Mouse (Mus musculus) kidney, postnatal 25 days (tissue): ENCODE results near the gene Tmed8.
"Not testable (repeated sequence)": the region's sequence is repeated elsewhere in the genome, so short reads cannot be mapped to it uniquely, and the experiment has no call there.

Experiments
- DNase-seq, 2 experiments: peaks; one replicate each; pipeline ENCODE4 v3.0.0; 2021; ENCODE audit warnings: mixed read lengths in 2 of 2

Tmed8 gene

DNA sequence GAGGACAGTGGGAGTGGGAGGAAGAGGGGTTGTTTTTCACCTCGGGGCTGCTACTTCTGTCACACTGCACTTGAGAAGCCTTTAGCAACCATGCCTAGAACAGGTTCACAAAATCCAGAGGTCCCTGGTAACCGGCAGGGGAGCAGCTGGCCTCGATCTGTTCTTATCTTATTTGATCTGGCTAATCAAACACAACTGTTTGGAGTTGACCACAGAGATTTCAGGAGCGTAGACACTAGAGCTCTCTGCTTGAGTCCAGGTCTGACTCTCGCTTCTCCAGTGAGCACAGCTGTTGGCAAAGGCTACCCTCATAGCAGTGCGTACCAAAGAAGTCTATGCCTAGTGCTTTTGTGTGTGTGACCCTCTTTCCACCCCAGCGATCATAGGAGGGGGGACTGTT is 42.2 kb downstream of the Tmed8 start:
- DNase-seq: peak in 1 of 2 experiments; percentile 42

DNA sequence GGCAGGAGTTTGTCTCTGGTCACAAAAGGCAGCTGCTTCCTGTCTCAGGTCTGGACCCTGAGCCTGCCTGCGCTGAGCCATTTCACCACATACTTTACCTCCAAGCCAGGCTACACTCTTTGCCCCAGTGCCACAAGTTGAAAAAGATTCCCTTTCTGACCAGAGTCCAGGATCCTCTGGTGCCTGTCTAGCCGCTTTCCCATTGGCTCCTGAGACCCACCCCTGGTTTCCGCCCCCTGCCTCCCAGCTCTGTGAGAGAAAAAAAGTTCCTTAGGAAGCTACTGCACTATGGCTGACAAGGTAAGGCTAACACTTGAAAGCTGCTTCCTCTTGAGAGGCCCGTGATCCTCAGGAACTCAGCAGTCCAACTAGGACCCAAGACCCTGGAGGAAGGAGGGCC is 42.9 kb downstream of the Tmed8 start:
- peak; percentile 76 to 92 for DNase-seq

DNA sequence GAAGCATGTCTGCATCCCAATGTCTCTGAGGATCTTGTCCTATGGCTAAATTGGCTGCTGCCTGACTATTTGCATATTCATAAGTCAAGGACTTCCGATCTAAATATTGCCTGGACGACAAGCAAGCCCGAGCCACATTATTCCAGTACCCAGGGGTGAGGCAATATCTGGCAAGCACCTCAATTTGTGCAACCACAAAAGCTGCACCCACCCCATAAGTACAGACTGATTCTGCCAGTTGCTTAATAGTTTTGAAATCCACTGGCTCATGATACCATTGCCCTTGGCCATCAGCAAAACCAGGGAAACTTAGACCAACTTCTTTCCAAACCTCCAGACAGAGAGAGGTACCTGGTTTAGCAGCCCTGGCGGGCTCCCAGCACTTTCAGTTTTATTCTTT is 45.8 kb downstream of the Tmed8 start:
- DNase-seq: not testable (repeated sequence)

DNA sequence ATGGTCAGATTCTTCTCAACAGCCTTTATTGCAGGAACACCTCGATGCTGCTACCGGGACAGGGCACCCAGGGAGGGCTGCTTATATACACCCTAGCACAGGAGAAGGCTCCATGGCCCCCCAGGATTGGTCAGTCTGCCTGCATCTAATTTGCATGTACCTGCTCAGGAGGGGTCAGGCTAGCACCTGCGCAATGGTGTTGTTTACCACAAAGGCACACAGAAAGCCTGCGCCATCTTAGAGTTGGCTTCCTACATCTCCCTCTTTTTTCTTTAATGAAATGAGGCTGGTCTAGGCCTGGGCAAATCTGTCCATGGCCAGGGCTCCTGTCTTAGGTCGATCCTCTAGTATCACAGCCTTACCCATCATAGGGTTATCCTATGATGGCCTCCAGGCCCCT is 50.8 kb downstream of the Tmed8 start:
- no peak for DNase-seq

DNA sequence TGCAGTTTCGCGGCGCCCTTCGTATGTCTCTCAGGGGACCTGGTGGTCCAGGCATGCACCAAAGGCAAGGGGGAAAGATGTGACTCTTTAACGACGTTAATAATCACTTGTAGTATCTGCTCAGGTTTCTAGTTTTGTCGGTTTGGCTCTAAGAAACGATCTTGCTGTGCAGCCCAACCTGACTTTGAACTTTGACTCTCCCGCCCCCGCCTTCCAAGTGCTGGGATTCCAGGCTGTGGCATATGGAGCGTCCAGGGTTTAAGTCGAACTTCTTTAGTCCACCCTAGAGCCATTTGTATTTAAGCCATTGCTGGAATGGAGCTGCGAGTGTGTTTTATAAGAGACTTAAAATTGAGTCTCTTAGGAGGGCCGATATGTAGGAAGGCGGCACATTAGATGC is 52.1 kb downstream of the Tmed8 start:
- DNase-seq: peak; percentile 67 to 74

DNA sequence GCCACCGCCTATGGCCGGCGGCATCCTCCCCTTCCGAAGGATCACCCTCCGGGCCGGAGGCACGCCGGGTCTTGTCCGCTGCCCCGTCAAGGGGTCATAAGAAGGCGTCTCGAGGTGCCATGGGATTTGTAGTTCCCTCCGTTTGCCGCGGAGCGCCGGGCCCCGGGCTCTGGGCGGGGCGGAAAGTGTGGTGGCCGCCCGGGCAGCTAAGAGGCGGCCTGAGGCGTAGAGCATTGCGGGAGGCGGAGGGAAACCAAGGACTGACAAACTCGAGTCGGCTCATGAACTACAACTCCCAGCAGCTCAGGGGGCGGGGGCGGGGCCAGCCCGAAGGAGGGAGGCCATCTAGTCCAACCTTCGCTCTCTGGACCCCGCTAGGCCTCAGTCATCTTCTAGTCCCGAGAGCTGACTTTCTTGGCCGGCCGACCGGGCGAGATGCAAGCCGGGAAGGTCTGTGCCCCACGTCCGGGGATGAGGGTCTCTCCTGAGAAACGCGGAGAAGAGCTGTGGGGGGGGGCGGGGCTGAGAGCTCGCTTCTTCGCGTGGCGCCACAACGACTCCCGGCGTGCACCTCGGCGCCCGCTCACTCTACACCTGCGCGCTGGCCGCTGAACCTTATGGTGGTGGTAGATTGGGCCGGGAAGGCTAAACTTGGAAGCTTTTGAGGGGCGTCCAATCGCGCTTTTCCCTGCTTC is 52.7 kb downstream of the Tmed8 start, which contains the start of gene Pomt2:
Pomt2 (minus strand) TSS at position 574 of the 695 bp plus-strand sequence.
- DNase-seq: peak; percentile 92 to 98

DNA sequence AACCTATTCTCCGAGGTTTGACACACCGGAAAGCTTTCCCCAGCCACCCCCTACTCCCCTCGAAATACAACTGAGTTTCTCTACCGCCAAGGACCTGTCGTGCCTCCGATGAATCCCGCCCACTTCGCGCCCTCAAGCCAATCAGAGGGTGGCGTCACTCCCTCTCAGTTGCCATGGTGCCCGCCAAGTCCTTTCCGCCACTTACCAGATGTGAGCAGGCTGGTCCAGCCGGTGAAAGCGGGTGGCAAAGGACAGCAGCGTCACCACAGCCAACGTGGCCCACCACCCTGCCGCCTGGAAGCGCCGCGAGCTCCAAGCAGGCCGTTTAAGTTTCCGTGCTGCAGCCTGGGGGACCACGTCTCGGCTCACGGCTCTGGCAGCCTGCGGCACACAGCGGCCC is 53.3 kb downstream of the Tmed8 start, which contains the start of gene Gstz1:
Gstz1 (plus strand) TSS at position 200 of the 400 bp plus-strand sequence.
- DNase-seq: peak; percentile 92 to 97

DNA sequence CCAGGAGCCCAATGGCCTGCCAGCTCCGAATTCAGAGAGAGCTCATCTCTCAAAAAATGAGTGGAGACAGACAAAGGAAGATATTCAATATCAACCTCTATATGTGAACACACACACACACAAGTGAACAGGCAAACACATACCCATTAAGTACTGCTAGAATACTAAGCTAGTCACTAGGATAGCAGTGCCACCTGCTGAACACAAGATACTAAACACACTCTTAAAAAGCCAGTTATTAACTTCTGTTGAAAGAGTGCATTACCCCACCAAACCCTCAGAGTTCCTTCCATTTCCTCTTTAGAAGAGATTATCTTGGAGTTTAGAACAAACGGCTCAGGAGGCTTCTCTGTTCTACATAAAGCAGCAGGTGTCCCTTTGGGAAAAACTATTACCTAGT is 58.1 kb downstream of the Tmed8 start:
- no peak for DNase-seq

DNA sequence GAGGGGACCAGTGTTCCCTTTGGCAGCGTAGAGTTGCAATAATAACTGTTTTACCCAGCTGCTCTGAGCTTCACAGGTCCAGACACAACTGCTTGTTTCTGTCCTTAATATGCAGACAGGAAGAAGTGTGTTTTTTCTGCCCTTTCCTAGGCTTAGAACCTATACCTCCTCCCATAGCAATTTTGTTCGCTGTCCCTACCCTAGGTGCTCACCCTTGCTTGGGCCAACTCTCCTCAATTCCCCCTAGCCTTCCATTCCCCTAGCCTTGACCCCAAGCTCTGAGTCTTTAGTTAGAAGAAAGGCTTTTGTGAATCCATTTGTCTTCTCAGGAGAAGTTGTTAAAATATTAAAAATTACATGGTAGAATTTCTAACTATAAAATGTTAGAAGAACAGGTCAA is 61.5 kb downstream of the Tmed8 start:
- no peak for DNase-seq

DNA sequence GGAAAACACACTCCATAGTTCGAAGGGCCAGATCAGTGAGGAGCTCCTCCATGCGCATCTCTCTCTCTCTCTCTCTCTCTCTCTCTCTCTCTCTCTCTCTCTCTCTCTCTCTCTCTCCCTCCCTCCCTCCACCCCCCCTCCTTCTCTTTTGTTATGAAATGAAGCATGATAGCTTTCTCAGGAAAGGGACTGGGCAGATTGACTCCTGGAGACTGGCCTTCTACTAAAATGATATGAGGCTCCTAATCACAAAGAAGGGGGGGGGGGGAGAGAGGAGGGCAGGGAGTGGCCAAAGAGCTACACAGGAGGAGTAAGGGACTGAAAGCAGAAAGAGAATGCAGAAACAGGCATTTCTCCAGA is 61.9 kb downstream of the Tmed8 start:
- no peak for DNase-seq

DNA sequence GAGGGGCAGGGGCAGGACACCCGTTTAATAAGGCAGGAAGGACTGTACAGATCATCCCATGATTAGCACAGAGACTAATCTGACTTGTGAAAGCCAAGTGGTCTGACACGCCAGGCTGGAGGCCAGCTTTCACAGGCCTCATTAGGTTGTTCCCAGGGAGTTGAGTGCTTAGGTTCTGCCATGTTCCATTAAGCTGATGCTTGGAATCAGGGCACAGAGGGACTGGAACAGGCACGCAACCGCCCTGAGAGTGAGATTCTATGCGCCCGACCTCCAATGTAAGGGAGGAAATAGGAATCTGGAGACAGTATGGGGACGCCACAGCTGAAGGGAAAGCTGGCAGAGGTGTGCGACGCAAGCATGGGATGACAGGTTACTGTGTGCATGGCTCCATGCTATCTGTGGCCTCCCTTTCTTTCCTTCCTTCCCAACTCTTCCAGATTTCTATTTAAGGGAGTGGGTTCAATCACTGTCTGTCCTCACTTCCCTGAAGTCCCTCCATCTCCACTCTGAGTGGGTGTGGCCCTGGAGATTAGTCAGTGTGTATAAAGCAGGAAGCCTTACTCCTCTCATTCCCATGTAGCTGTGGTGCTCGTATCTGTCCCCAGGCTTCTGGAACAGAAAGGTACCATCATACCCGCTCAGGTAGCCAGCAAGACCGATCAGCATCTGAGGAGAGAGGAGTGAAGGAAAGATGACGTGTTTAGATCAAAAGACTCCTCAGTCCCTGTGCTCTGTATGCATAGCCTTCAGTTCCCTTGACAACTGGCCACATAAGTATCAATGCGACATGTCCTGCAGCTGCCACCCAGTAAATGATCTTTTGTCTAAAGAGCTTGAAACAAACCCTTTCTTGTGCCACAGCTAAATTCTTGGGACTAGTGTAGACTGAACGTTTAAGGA is 62.6 kb downstream of the Tmed8 start:
- DNase-seq: no peak

DNA sequence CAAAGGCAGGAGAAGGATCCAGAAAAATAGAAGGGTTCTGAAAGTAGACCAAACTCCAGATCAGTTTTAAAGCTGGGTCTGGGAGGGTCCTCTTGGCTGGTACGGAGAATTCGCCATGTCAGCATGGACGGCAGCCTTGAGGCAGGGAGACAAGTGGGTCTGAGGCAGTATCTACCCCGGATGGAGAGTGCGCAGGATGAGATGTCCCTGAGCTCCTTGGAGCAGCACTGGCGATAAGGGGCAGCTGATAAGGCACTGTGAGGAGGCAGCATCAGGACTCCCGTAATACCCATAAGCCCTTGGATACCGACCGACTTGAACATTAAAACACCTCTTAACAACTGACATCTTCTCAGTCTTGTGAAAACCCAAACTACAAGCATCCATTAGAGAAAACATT is 67.5 kb downstream of the Tmed8 start:
- no peak for DNase-seq

DNA sequence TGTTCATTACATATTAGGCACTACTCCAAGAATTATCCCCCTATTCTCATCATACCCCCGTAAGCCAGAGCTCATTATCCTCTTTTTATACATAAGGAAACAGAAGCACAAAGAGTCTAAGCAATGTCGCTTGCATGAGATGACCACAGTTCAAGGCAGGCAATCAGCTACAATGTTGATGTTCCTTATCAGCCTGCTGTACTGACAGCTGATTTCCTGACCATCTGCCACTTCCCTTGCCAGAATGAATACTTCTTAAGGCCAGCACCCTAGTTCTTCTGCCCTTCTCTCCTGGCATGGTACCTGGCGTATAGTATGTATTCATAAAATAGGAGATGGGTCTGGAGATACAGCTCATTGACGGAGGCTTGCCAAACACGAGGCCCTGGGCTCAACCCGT is 68.0 kb downstream of the Tmed8 start:
- DNase-seq: no peak

DNA sequence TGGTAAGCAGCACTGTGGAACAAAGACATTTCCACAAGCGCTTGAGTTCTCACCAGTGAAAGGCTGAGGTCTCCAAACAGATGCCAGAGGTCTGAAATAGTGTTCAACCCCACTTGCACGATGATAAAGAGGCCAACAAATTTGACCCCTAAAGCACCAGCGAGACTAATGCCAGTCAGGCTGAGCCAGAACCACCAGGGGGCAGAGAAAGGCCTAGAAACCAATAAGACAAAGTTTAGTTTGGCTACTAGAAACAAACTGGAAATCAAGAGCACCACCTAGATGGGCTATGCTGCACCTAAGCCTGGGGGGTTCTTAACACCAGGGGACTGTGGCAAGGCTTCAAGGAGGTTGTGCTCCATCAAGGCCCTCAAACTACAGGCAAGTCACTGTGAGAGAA is 68.6 kb downstream of the Tmed8 start:
- peak in 1 of 2 experiments; percentile 55 for DNase-seq

DNA sequence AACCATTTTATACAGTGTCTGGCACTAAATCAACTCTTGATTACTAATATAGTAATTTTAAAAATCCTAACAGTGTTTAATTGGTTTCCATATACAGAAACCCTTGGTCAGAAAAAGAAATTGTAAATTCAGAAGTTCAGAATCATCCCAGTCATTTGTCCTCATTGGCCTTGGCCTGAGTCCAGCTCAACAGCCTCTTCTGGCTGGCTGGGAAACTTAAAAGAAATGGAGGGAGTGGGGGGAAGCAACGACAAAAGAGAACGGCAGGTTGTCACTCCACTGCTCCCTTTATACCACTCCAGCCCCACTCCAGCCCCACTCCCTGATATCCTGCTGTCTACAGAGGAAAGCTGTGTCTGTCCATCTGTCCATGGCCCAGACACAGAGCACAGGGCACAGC is 69.1 kb downstream of the Tmed8 start:
- DNase-seq: no peak

DNA sequence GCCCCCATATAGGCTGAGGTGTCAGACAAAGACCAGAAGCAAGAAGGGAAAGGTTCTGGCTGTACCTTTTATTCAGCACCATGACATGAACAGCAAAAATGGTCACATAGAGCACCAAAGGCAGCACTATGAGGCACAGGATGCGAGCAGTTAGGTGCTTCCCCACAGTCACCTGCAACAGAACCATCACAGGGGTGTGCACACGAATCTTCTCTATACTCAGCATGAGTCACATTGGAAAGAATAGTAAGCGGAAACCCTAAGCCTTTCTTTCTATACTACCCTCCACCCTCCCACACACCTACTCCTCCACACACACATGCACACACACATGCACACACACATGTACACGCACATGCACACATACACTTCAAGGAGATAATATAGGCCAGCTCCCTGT is 70.0 kb downstream of the Tmed8 start:
- no peak for DNase-seq

DNA sequence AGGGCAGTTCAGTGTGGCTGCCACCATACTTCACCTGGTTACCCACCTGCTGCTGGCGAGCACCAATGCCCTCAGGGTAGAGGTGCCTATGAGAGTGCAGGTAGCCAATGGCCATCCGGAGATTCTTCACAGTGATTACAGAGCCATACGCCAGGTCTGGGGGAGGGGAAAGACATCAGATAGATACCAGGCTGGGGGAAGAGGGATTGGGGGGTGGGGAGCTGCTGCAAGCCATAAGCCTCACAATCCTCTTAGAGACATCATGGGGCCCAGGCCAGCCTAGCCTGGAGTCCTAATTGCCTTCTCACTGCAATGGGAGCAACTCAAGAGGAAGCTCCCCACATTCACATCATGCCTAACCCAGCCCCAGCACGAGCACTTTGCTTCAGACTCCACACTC is 73.0 kb downstream of the Tmed8 start:
- DNase-seq: no peak

DNA sequence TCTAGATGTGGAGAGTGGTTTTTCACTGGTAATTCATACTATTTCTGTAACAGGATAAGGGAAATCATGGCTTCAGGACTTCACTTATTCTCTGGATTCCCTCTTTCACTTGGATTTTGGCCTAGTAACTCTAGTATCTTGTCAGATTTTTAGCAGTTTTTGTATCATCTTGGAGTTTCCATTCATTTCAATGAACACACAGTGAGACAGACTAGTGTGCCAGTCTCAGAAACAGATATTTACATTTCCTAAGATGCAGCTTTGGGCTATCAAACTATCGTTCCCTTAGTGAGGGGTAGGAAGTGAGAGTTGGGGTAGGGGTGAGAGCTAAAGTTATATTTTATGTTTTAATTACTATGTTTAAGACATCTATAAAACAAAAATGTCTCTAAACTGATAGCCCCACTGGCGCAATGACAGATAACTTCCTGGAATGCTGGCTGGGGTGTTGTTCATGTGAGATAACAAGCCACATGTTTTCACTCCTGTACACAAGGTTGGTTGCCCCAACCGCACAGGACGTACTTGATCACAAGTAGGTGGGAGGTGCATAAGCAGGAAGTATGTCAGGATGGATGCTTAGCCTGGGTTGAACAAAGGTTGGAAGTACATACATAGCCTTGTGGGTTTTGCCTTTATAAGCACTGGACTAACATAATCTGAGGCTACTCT is 78.2 kb downstream of the Tmed8 start:
- no peak for DNase-seq
